10 mouse cellular contexts compared by ENCODE assay signal in the genomic region with DNA sequence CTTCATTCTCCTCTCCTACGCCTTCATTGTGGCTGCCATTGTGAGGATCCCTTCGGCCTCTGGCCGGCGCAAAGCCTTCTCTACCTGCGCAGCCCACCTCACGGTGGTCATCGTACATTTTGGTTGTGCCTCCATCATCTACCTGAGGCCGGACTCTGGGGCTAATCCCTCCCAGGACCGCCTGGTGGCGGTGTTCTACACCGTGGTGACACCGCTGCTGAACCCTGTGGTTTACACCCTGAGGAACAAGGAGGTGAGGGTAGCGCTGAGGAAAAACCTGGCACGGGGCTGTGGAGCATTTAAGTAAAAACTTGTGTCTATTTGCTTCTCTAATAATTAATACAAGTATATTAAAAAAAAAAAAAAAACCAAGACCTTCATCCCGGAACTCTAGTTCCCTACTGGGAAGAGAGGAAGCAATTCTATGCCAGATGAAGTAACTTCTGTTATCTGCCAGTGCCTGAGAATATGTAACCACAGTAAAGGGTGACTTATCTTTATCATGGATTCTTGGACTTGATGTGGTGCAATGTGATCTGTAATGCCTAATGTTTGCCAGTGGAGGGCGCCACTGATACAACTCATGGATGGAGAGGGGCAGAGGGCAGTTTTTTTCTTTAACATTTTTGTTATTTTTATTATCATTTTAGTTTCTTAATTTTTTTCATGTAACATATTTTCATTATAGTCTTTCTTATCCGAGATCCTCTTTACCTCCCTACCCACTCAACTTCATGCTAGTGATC. TPM values are rescaled to one million over a fixed set of nuclear protein-coding genes. Genes with fewer than 3 reads are reported as not detected.
DNase-seq lines count a peak whose midpoint lies in the region; ATAC-seq and TF ChIP-seq lines count a peak whose summit lies in the region.
"Had no signal": no experiment of that assay in that cellular context is flagged by ENCODE, and none has a peak within 500 bp of the region (broad histone marks: within the 10 kb centered on the region; RNA-seq: fewer than 3 reads in every experiment).

No protein-coding gene starts in this region.

- no peaks in the 10 kb centered on the region for H3K36me3 ChIP-seq in MEL (ENCODE audit: control insufficient read depth in 1 of 2, insufficient read depth in 2 of 2, low read length in 2 of 2)
- H3K36me3 ChIP-seq: heart, embryonic 15.5 days had no signal

- H3K27me3 ChIP-seq in MEL (ENCODE audit: control insufficient read depth in 1 of 2, insufficient read depth in 2 of 2, low read length in 2 of 2): peaks cover 0 to 1% of the 10 kb centered on the region in 2 experiments; a peak in 1 of 4 replicates
- H3K27me3 ChIP-seq: heart, embryonic 15.5 days had no signal

- TF ChIP-seq EP300 in MEL (IDR thresholded peaks at IDR 0.05; ENCODE audit: low read depth in 1 of 2, low read length in 2 of 2): no peak

- peak; percentile 64 for TF ChIP-seq CTCF in layer of hippocampus, adult 2 months (conservative IDR thresholded peaks at IDR 0.05)
- TF ChIP-seq CTCF in MEL (IDR thresholded peaks at IDR 0.05 in 2 of 3, conservative IDR thresholded peaks at IDR 0.05 in 1 of 3; ENCODE audit: control insufficient read depth in 1 of 3, insufficient read depth in 1 of 3, low read depth in 2 of 3, low read length in 3 of 3, poor library complexity in 1 of 3, severe bottlenecking in 1 of 3): peak; percentile 45 to 68 (median 58); a peak in 5 of 6 replicates

- TF ChIP-seq RAD21 in MEL (IDR thresholded peaks at IDR 0.05; ENCODE audit: low read depth, low read length): peak; percentile 59

- no peak overlapping the region for H3K4me3 ChIP-seq in layer of hippocampus, adult 2 months
- H3K4me3 ChIP-seq in MEL (ENCODE audit: control insufficient read depth in 1 of 2, insufficient read depth in 1 of 2, low read depth in 2 of 2, low read length in 2 of 2): no peak overlapping the region
- H3K4me3 ChIP-seq: heart, embryonic 15.5 days; myocyte had no signal

- TF ChIP-seq POLR2A in MEL (IDR thresholded peaks at IDR 0.05; ENCODE audit: control insufficient read depth in 1 of 2, insufficient read depth in 1 of 2, low read depth in 1 of 2, low read length in 2 of 2, poor library complexity in 1 of 2): no peak

- no peak for ATAC-seq in monocyte, adult 5-6 weeks (replicated peaks; ENCODE audit: insufficient number of reproducible peaks, low FRiP score, low TSS enrichment, poor library complexity, severe bottlenecking)

- H3K9me3 ChIP-seq in MEL (replicated peaks; ENCODE audit: insufficient read depth, low read length): no peaks in the 10 kb centered on the region
- H3K9me3 ChIP-seq: heart, embryonic 15.5 days had no signal

- no peaks in the 10 kb centered on the region for H3K79me2 ChIP-seq in MEL (ENCODE audit: control insufficient read depth, insufficient read depth, low read length, poor library complexity)

- H3K4me1 ChIP-seq in MEL (ENCODE audit: control insufficient read depth in 1 of 2, insufficient read depth in 2 of 2, low read length in 2 of 2): no peaks in the 10 kb centered on the region
- H3K4me1 ChIP-seq: heart, embryonic 15.5 days had no signal

- H3K9ac ChIP-seq in MEL (ENCODE audit: control insufficient read depth, low read depth, low read length, poor library complexity, severe bottlenecking): no peak overlapping the region
- H3K9ac ChIP-seq: heart, embryonic 15.5 days had no signal

- DNase-seq in layer of hippocampus, adult 2 months (ENCODE audit: low spot score in 2 of 2): no peak
- DNase-seq in layer of hippocampus, postnatal 10 days (ENCODE audit: low spot score in 2 of 2): no peak
- peak; percentile 55 for DNase-seq in MEL (ENCODE audit: low read depth, low spot score)
- DNase-seq in brain, adult 2 months (ENCODE audit: low read depth, low spot score): peak; percentile 27
- DNase-seq in lung, postnatal 36 days: peak; percentile 15
- no peak for DNase-seq in right cerebral cortex, postnatal 10 days (ENCODE audit: low spot score in 2 of 2)
- no peak for DNase-seq in left cerebral cortex, postnatal 25 days (ENCODE audit: low spot score in 2 of 2)

- no peak overlapping the region for H3K27ac ChIP-seq in layer of hippocampus, adult 2 months
- H3K27ac ChIP-seq in MEL (ENCODE audit: control insufficient read depth, low read depth, low read length): no peak overlapping the region
- H3K27ac ChIP-seq: heart, embryonic 15.5 days had no signal

- intact Hi-C loops in left cerebral cortex, postnatal 25 days (cut with DNase I): loop anchor here (5.0 kb wide), 1 partner anchor 87 kb away; no protein-coding TSS in a partner anchor

TF ChIP-seq in MEL, 35 proteins besides CTCF, POLR2A, EP300 and RAD21:
- TF ChIP-seq POLR2AphosphoS5 (IDR thresholded peaks at IDR 0.05; ENCODE audit: borderline replicate concordance, low read depth, low read length): no peak
- no peak for TF ChIP-seq USF2 (IDR thresholded peaks at IDR 0.05; ENCODE audit: borderline replicate concordance in 1 of 2, insufficient read depth in 1 of 2, low read depth in 1 of 2, low read length in 2 of 2)
- peak; percentile 24; the same call in 1 of the 2 replicates for TF ChIP-seq ZC3H11A (IDR thresholded peaks at IDR 0.05; ENCODE audit: low read depth, low read length)
- TF ChIP-seq POLR2AphosphoS2 (IDR thresholded peaks at IDR 0.05; ENCODE audit: low read length): no peak
- TF ChIP-seq GATA1 (IDR thresholded peaks at IDR 0.05; ENCODE audit: low read depth, low read length): peak; percentile 48; the same call in 1 of the 2 replicates
- peak; percentile 58 for TF ChIP-seq SMC3 (IDR thresholded peaks at IDR 0.05; ENCODE audit: low read depth, low read length)
- TF ChIP-seq ZNF384 (IDR thresholded peaks at IDR 0.05; ENCODE audit: low read depth, low read length): peak; percentile 54; the same call in 1 of the 2 replicates
- TF ChIP-seq MAZ (IDR thresholded peaks at IDR 0.05; ENCODE audit: low read depth, low read length): no peak

RNA-seq across cellular contexts. Expression of a gene that starts 3.2 kb away (rescaled TPM):
- total RNA-seq in layer of hippocampus, adult 2 months (2021): not detected
- not detected for total RNA-seq in layer of hippocampus, postnatal 10 days (2021)
- not detected in 2 replicates for total RNA-seq in MEL (2012; rRNA removed)
- polyA plus RNA-seq in MEL (2012; ENCODE audit: insufficient read depth in 1 of 2, insufficient read length in 2 of 2, low read depth in 1 of 2, low replicate concordance in 2 of 2, missing spikeins in 1 of 2): not detected
- not detected in 3 replicates for total RNA-seq in monocyte, adult 5-6 weeks (2017)
- not detected for total RNA-seq in left cerebral cortex, postnatal 25 days (2021)
- polyA plus RNA-seq: heart, embryonic 15.5 days; myocyte had no signal

RNA-seq across cellular contexts. Expression of a gene that starts 53.7 kb away (rescaled TPM):
- 10 to 100 TPM; 27.8 to 30.2 TPM for total RNA-seq in layer of hippocampus, adult 2 months (2021)
- 10 to 100 TPM; 19.7 to 21.6 TPM for total RNA-seq in layer of hippocampus, postnatal 10 days (2021)
- 16.0 and 24.5 TPM in 2 replicates for total RNA-seq in MEL (2012; rRNA removed)
- 10 to 100 TPM in 1 of 2 experiments, not detected in 1; 22.1 TPM for polyA plus RNA-seq in MEL (2012; ENCODE audit: insufficient read depth in 1 of 2, insufficient read length in 2 of 2, low read depth in 1 of 2, low replicate concordance in 2 of 2, missing spikeins in 1 of 2)
- 26.1 to 44.1 TPM (median 30.4 TPM) in 3 replicates for total RNA-seq in monocyte, adult 5-6 weeks (2017)
- total RNA-seq in left cerebral cortex, postnatal 25 days (2021): 10 to 100 TPM; 21.5 to 27.9 TPM

RNA-seq across cellular contexts. Expression of a gene that starts 55.7 kb away (rescaled TPM):
- 10 to 100 TPM; 95.6 to 96.1 TPM for total RNA-seq in layer of hippocampus, adult 2 months (2021)
- 10 to 100 TPM; 57.3 to 58.6 TPM for total RNA-seq in layer of hippocampus, postnatal 10 days (2021)
- 23.0 and 28.7 TPM in 2 replicates for total RNA-seq in MEL (2012; rRNA removed)
- 10 to 100 TPM in 1 of 2 experiments, not detected in 1; 29.3 TPM for polyA plus RNA-seq in MEL (2012; ENCODE audit: insufficient read depth in 1 of 2, insufficient read length in 2 of 2, low read depth in 1 of 2, low replicate concordance in 2 of 2, missing spikeins in 1 of 2)
- total RNA-seq in monocyte, adult 5-6 weeks (2017): 5.5 to 7.5 TPM (median 6.9 TPM) in 3 replicates
- 100 to 1,000 TPM; 109 to 122 TPM for total RNA-seq in left cerebral cortex, postnatal 25 days (2021)

Comparison
In these comparisons a context has a peak if more than half of its experiments do, and no peak if none do; other contexts are left out.
1. DNase-seq: peak in MEL (single experiment), brain, adult 2 months (single experiment) and lung, postnatal 36 days (single experiment); none in layer of hippocampus, adult 2 months (0 of 2), layer of hippocampus, postnatal 10 days (0 of 2), right cerebral cortex, postnatal 10 days (0 of 2) and left cerebral cortex, postnatal 25 days (0 of 2).